Mouse (Mus musculus): Measurements from ENCODE around the gene Ldlrad2. TPM values are rescaled to one million over a fixed set of nuclear protein-coding genes. Genes with fewer than 3 reads are reported as not detected.

Ldlrad2 gene
- total and polyA plus RNA-seq, 3 experiments = 0.67 TPM; not detected in 2

DNA sequence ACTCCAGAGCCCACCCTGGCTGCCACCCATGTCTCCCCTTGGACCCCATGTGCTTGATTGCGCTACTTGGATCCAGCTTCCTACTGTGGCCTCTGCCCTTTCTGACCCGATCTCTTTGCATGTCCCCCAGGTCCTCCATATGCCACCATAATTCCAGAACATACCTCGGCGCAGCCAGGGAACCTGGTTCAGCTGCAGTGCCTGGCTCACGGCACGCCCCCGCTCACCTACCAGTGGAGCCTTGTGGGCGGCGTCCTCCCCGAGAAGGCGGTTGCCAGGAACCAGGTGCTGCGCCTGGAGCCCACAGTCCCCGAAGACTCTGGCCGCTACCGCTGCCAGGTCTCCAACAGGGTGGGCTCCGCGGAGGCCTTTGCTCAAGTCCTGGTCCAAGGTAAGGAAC is 20.9 kb downstream of the Ldlrad2 start:
- no peak for DNase-seq

DNA sequence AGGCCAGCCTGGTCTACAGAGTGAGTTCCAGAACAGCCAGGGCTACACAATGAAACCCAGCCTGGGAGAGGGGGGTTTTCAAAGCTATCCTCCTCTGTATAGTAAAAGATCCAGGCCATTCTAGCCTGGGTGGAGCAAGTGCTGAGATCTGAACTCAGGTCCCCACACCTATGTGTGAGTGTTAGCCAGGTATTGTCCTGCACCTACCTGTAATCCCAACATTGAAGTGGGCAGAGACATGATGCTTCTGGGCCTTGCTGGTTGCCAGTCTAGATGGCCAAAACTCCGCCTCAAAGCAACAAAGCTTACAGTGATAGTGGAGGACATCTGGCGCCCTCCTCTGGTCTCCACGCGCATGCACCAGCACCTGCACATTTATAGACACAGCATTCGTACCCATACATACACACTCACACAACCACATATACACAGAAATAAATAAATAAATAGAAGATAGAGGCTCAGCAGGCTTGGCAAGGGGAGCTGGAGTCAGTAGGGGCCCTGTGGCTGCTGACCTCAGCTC is 28.3 kb downstream of the Ldlrad2 start:
- DNase-seq = peak; percentile 45

GRCm38 (mm10) chr4:137545568-137545967 is 28.8 kb downstream of the Ldlrad2 start:
- DNase-seq = no peak

- DNase-seq = no peak
These were observed 31.4 kb downstream of the Ldlrad2 start for GRCm38 (mm10) chr4:137542968-137543367.

- peak; percentile 36 for DNase-seq
These were observed 34.0 kb downstream of the Ldlrad2 start for GRCm38 (mm10) chr4:137540356-137540755.

DNA sequence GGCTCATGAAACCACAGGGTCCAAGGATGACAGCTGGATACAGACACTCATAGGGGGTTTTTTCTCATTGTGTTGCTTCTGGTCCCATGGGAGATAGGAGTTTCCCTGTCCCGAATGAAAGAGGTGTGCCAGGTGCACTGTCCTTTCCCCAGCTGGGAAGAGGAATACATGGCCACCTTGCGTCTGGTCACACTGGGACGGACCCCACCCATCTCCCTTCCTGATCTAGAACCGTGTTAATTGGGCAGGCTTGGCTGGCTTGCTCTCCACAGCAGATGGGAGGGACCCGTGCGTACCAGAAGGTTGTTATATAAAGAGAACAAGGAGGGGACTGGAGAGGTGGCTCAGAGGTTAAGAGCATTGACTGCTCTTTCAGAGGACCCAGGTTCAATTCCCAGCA is 46.5 kb downstream of the Ldlrad2 start:
- DNase-seq = no peak

DNA sequence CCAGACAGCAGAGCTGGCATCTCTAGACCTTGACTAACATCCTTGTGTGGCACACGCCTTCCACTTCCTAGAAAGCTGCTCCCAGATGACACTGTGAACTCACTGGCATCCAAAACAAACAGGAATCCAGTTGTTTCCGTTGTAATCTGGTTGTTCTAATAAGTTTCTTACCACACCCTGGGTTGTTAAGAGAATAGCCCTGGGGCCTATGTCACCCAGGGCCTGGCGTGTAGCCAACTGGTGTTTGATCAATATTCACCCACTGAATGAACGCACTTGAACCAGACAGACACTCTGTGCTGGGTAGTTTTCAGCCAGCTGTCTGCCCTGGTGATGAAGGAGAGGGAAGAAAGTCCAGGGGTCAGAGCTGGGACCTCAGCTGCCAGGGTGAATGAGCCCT is 47.0 kb downstream of the Ldlrad2 start:
- DNase-seq = no peak

- peak; percentile 38 for DNase-seq
These were observed 48.9 kb downstream of the Ldlrad2 start for GRCm38 (mm10) chr4:137525426-137525825.

Small RNA genes lying within 50 kb of the gene (microRNA-seq; reads per million reads assigned to microRNA genes)
- gene Mir7018 = 0.44 to 2.1 reads per million in 2 experiments

Other genes starting within 250 kb of the Ldlrad2 start
- gene Cdc42, start 216.8 kb downstream of the Ldlrad2 start, total RNA-seq (2021) = 100 to 1,000 TPM; 419 to 486 TPM
- 23.1 and 24.7 TPM in 2 replicates for gene Cdc42, start 216.8 kb downstream of the Ldlrad2 start, polyA plus RNA-seq (2012; rRNA removed)
- not detected for gene Cela3a, start 164.8 kb downstream of the Ldlrad2 start, total RNA-seq (2021)
- not detected in 2 replicates for gene Cela3a, start 164.8 kb downstream of the Ldlrad2 start, polyA plus RNA-seq (2012; rRNA removed)
- not detected for gene Cela3b, start 144.0 kb downstream of the Ldlrad2 start, total RNA-seq (2021)
- gene Cela3b, start 144.0 kb downstream of the Ldlrad2 start, polyA plus RNA-seq (2012; rRNA removed) = 0.16 and 0.33 TPM in 2 replicates
- gene 1700013G24Rik, start 121.3 kb downstream of the Ldlrad2 start, total RNA-seq (2021) = not detected
- gene 1700013G24Rik, start 121.3 kb downstream of the Ldlrad2 start, polyA plus RNA-seq (2012; rRNA removed) = not detected in 2 replicates
- 100 to 1,000 TPM in 1 of 2 experiments, 10 to 100 TPM in 1; 87.4 to 150 TPM for gene Hspg2, start 105.8 kb downstream of the Ldlrad2 start, total RNA-seq (2021)
- 122 and 125 TPM in 2 replicates for gene Hspg2, start 105.8 kb downstream of the Ldlrad2 start, polyA plus RNA-seq (2012; rRNA removed)
- gene Usp48, start 19.2 kb upstream of the Ldlrad2 start, total RNA-seq (2021) = 100 to 1,000 TPM; 100 to 101 TPM
- gene Usp48, start 19.2 kb upstream of the Ldlrad2 start, polyA plus RNA-seq (2012; rRNA removed) = 52.2 and 58.9 TPM in 2 replicates
- 100 to 1,000 TPM; 119 to 172 TPM for gene Rap1gap, start 90.2 kb upstream of the Ldlrad2 start, total RNA-seq (2021)
- 489 and 541 TPM in 2 replicates for gene Rap1gap, start 90.2 kb upstream of the Ldlrad2 start, polyA plus RNA-seq (2012; rRNA removed)
- 10 to 100 TPM in 1 of 2 experiments, 1 to 10 TPM in 1; 6.1 to 59.6 TPM for gene Alpl, start 221.8 kb upstream of the Ldlrad2 start, total RNA-seq (2021)
- 4.7 and 7.4 TPM in 2 replicates for gene Alpl, start 221.8 kb upstream of the Ldlrad2 start, polyA plus RNA-seq (2012; rRNA removed)

Data from adrenal gland, adult 2 months (tissue).